Mouse (Mus musculus): ENCODE measurements around the gene Pde1a. TPM values are rescaled to one million over a fixed set of nuclear protein-coding genes. Genes with fewer than 3 reads are reported as not detected.

Pde1a gene
- polyA plus RNA-seq, 1 experiment: 1.1 TPM

GRCm38 (mm10) chr2:80080090-80080821, 49.0 kb downstream of the Pde1a start:
- Histone ChIP-seq H3K4me1 (replicated peaks; ENCODE audit: control insufficient read depth, insufficient read depth, low read length) (no peaks in the 10 kb centered on the region), H3K36me3 (ENCODE audit: control insufficient read depth, insufficient read depth, low read length) (no peaks in the 10 kb centered on the region), H3K27me3 (ENCODE audit: control insufficient read depth, insufficient read depth, low read length) (no peaks in the 10 kb centered on the region), H3K27ac (ENCODE audit: control insufficient read depth, insufficient read depth, low read length) (no peak overlapping the region), H3K4me3 (ENCODE audit: control insufficient read depth, insufficient read depth, low read length) (no peak overlapping the region)
- WGBS: 91% methylated on average over 9 of the region's 9 CpGs
- TF ChIP-seq CTCF (IDR thresholded peaks at IDR 0.05; ENCODE audit: borderline replicate concordance, control insufficient read depth, extremely low read depth, insufficient read depth, low read length, poor library complexity): no peak
- TF ChIP-seq POLR2A (IDR thresholded peaks at IDR 0.05; ENCODE audit: control insufficient read depth, extremely low read depth, insufficient read depth, low read length, poor library complexity): no peak
- DNase-seq: no peak

- Histone ChIP-seq H3K27ac (ENCODE audit: control insufficient read depth, insufficient read depth, low read length) (no peak overlapping the region), H3K4me3 (ENCODE audit: control insufficient read depth, insufficient read depth, low read length) (no peak overlapping the region), H3K4me1 (replicated peaks; ENCODE audit: control insufficient read depth, insufficient read depth, low read length) (no peaks in the 10 kb centered on the region), H3K36me3 (ENCODE audit: control insufficient read depth, insufficient read depth, low read length) (no peaks in the 10 kb centered on the region), H3K27me3 (ENCODE audit: control insufficient read depth, insufficient read depth, low read length) (no peaks in the 10 kb centered on the region)
- TF ChIP-seq CTCF (IDR thresholded peaks at IDR 0.05; ENCODE audit: borderline replicate concordance, control insufficient read depth, extremely low read depth, insufficient read depth, low read length, poor library complexity) (no peak), POLR2A (IDR thresholded peaks at IDR 0.05; ENCODE audit: control insufficient read depth, extremely low read depth, insufficient read depth, low read length, poor library complexity) (no peak)
- DNase-seq: no peak
- WGBS: 93% methylated on average over 4 of the region's 4 CpGs
These were observed 49.6 kb downstream of the Pde1a start for GRCm38 (mm10) chr2:80079618-80080017.

- no peak for DNase-seq
- WGBS: 86% methylated on average over 4 of the region's 4 CpGs
- H3K27ac ChIP-seq (ENCODE audit: control insufficient read depth, insufficient read depth, low read length): no peak overlapping the region
- no peaks in the 10 kb centered on the region for H3K36me3 ChIP-seq (ENCODE audit: control insufficient read depth, insufficient read depth, low read length)
- H3K4me1 ChIP-seq (replicated peaks; ENCODE audit: control insufficient read depth, insufficient read depth, low read length): no peaks in the 10 kb centered on the region
- TF ChIP-seq CTCF (IDR thresholded peaks at IDR 0.05; ENCODE audit: borderline replicate concordance, control insufficient read depth, extremely low read depth, insufficient read depth, low read length, poor library complexity): no peak
- TF ChIP-seq POLR2A (IDR thresholded peaks at IDR 0.05; ENCODE audit: control insufficient read depth, extremely low read depth, insufficient read depth, low read length, poor library complexity): no peak
- no peak overlapping the region for H3K4me3 ChIP-seq (ENCODE audit: control insufficient read depth, insufficient read depth, low read length)
- no peaks in the 10 kb centered on the region for H3K27me3 ChIP-seq (ENCODE audit: control insufficient read depth, insufficient read depth, low read length)
These were observed 52.9 kb downstream of the Pde1a start for GRCm38 (mm10) chr2:80076323-80076722.

- H3K36me3 ChIP-seq (ENCODE audit: control insufficient read depth, insufficient read depth, low read length): no peaks in the 10 kb centered on the region
- TF ChIP-seq POLR2A (IDR thresholded peaks at IDR 0.05; ENCODE audit: control insufficient read depth, extremely low read depth, insufficient read depth, low read length, poor library complexity) (no peak), CTCF (IDR thresholded peaks at IDR 0.05; ENCODE audit: borderline replicate concordance, control insufficient read depth, extremely low read depth, insufficient read depth, low read length, poor library complexity) (no peak)
- no peak for DNase-seq
- H3K27me3 ChIP-seq (ENCODE audit: control insufficient read depth, insufficient read depth, low read length): no peaks in the 10 kb centered on the region
- no peaks in the 10 kb centered on the region for H3K4me1 ChIP-seq (replicated peaks; ENCODE audit: control insufficient read depth, insufficient read depth, low read length)
- no peak overlapping the region for H3K27ac ChIP-seq (ENCODE audit: control insufficient read depth, insufficient read depth, low read length)
- H3K4me3 ChIP-seq (ENCODE audit: control insufficient read depth, insufficient read depth, low read length): no peak overlapping the region
- 97% methylated on average over 2 of the region's 2 CpGs for whole genome bisulfite sequencing
These were observed 54.7 kb downstream of the Pde1a start for GRCm38 (mm10) chr2:80074531-80074930.

- TF ChIP-seq CTCF (IDR thresholded peaks at IDR 0.05; ENCODE audit: borderline replicate concordance, control insufficient read depth, extremely low read depth, insufficient read depth, low read length, poor library complexity) (no peak), POLR2A (IDR thresholded peaks at IDR 0.05; ENCODE audit: control insufficient read depth, extremely low read depth, insufficient read depth, low read length, poor library complexity) (no peak)
- Histone ChIP-seq H3K27ac (ENCODE audit: control insufficient read depth, insufficient read depth, low read length) (no peak overlapping the region), H3K27me3 (ENCODE audit: control insufficient read depth, insufficient read depth, low read length) (no peaks in the 10 kb centered on the region), H3K36me3 (ENCODE audit: control insufficient read depth, insufficient read depth, low read length) (no peaks in the 10 kb centered on the region), H3K4me3 (ENCODE audit: control insufficient read depth, insufficient read depth, low read length) (no peak overlapping the region), H3K4me1 (replicated peaks; ENCODE audit: control insufficient read depth, insufficient read depth, low read length) (no peaks in the 10 kb centered on the region)
- no peak for DNase-seq
- WGBS: 72% methylated on average over 5 of the region's 5 CpGs
These were observed 55.2 kb downstream of the Pde1a start for GRCm38 (mm10) chr2:80074046-80074445.

- Histone ChIP-seq H3K36me3 (ENCODE audit: control insufficient read depth, insufficient read depth, low read length) (no peaks in the 10 kb centered on the region), H3K27me3 (ENCODE audit: control insufficient read depth, insufficient read depth, low read length) (no peaks in the 10 kb centered on the region), H3K27ac (ENCODE audit: control insufficient read depth, insufficient read depth, low read length) (no peak overlapping the region), H3K4me3 (ENCODE audit: control insufficient read depth, insufficient read depth, low read length) (no peak overlapping the region), H3K4me1 (replicated peaks; ENCODE audit: control insufficient read depth, insufficient read depth, low read length) (no peaks in the 10 kb centered on the region)
- WGBS: 87% methylated on average over 2 of the region's 2 CpGs
- TF ChIP-seq POLR2A (IDR thresholded peaks at IDR 0.05; ENCODE audit: control insufficient read depth, extremely low read depth, insufficient read depth, low read length, poor library complexity) (no peak), CTCF (IDR thresholded peaks at IDR 0.05; ENCODE audit: borderline replicate concordance, control insufficient read depth, extremely low read depth, insufficient read depth, low read length, poor library complexity) (no peak)
- no peak for DNase-seq
These were observed 55.8 kb downstream of the Pde1a start for GRCm38 (mm10) chr2:80073426-80073825.
